Mouse (Mus musculus) embryonic facial prominence, embryonic 13.5 days (tissue): ENCODE results near the gene Bcas3. TPM values are rescaled to one million over a fixed set of nuclear protein-coding genes. Genes with fewer than 3 reads are reported as not detected.
A peak's percentile ranks its signal among the peaks of the same experiment; 100 is the strongest.

Source experiments
- ATAC-seq: fragments of 200-750 bp; cut with Nextera tagmentation; 2 replicates; pipeline ENCODE4 v1.8.0; 2017; ENCODE audit warnings: low read depth; ENCODE audit not compliant: insufficient number of reproducible peaks, insufficient read depth, low FRiP score, low TSS enrichment
- H3K27ac ChIP-seq: fragments of 300-500 bp; sonication (generic); 2 replicates; pipeline ENCODE4 v1.5.1; 2015; ENCODE audit warnings: moderate library complexity, mild to moderate bottlenecking, inconsistent platforms
- H3K27me3 ChIP-seq: fragments of 300-500 bp; sonication (generic); 2 replicates; pipeline ENCODE4 v1.6.1; 2015; ENCODE audit warnings: mild to moderate bottlenecking, inconsistent platforms
- H3K36me3 ChIP-seq: fragments of 300-500 bp; sonication (generic); 2 replicates; pipeline ENCODE4 v1.6.1; 2015; ENCODE audit warnings: mild to moderate bottlenecking, inconsistent platforms
- H3K4me1 ChIP-seq: fragments of 300-500 bp; sonication (generic); 2 replicates; pipeline ENCODE4 v1.6.1; 2015; ENCODE audit warnings: inconsistent platforms
- H3K4me2 ChIP-seq: fragments of 300-500 bp; sonication (generic); 2 replicates; pipeline ENCODE4 v1.6.1; 2015; ENCODE audit warnings: moderate library complexity, mild to moderate bottlenecking, inconsistent platforms
- H3K4me3 ChIP-seq: fragments of 300-500 bp; sonication (generic); 2 replicates; pipeline ENCODE4 v1.5.1; 2015; ENCODE audit warnings: mild to moderate bottlenecking, inconsistent platforms
- H3K9ac ChIP-seq: fragments of 300-500 bp; sonication (generic); 2 replicates; pipeline ENCODE4 v1.6.1; 2015; ENCODE audit warnings: mild to moderate bottlenecking, inconsistent platforms
- H3K9me3 ChIP-seq: fragments of 300-500 bp; sonication (generic); 2 replicates; pipeline ENCODE4 v1.6.1; 2016; ENCODE audit warnings: inconsistent platforms
- WGBS: fragments of 180-500 bp; shearing (Covaris S2); methylation state at CpG from one replicate; pipeline ENCODE4 v1.1.7; 2015; ENCODE audit warnings: mixed read lengths; 5-methylcytosine and 5-hydroxymethylcytosine counted together
- polyA plus RNA-seq: library from polyadenylated mRNA; unstranded; fragments of >200 nt; fragmentation: Nextera tagmentation; extraction: Ambion mirVana; gene quantifications from 2 replicates; pipeline ENCODE4 v1.2.1, GENCODE M21; 2015

Bcas3 gene
- polyA plus RNA-seq, 1 experiment from 2014 or later = 33.1 TPM

GRCm38 (mm10) chr11:85383975-85384821 lies 31.2 kb downstream of the Bcas3 start:
- H3K27ac ChIP-seq = no peak overlapping the region
- H3K4me1 ChIP-seq = peaks cover 13% of the 10 kb centered on the region; the same call in 1 of the 2 replicates
- no peak overlapping the region for H3K9ac ChIP-seq
- H3K9me3 ChIP-seq = no peaks in the 10 kb centered on the region
- no peaks in the 10 kb centered on the region for H3K36me3 ChIP-seq
- 76% methylated on average over 7 of the region's 7 CpGs for WGBS
- no peaks in the 10 kb centered on the region for H3K27me3 ChIP-seq
- no peak for ATAC-seq
- no peak overlapping the region for H3K4me3 ChIP-seq
- no peak overlapping the region for H3K4me2 ChIP-seq

GRCm38 (mm10) chr11:85392179-85392863 lies 39.4 kb downstream of the Bcas3 start:
- H3K36me3 ChIP-seq = no peaks in the 10 kb centered on the region
- 16% methylated on average over 12 of the region's 12 CpGs for WGBS
- 0 out of 2 replicates have a peak overlapping the region, but pooled peaks have one; percentile 13 for H3K4me3 ChIP-seq
- H3K27ac ChIP-seq = peak overlapping the region; percentile 96
- no peaks in the 10 kb centered on the region for H3K27me3 ChIP-seq
- H3K9me3 ChIP-seq = no peaks in the 10 kb centered on the region
- H3K4me2 ChIP-seq = peak overlapping the region; percentile 41
- H3K9ac ChIP-seq = peak overlapping the region; percentile 62
- ATAC-seq = peak; percentile 67; the same call in 1 of the 2 replicates
- peaks cover 39% of the 10 kb centered on the region for H3K4me1 ChIP-seq

DNA sequence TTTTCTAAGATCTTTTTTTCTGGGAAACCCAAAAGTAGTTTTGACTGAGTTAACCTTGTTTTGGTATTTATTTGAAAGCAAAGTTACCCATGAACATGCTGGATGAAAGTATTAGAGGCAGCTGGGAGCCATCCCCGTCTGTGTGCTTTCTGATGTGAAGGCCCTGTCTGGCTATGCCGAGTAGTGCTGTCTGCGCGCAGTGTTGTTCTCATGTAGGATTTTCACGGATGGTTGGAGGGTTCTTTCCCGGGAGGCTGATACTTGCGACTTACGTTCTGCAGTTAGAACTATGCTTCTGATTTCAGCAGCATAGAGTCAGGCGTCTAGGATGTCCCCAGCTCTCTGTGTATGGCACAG lies 39.9 kb downstream of the Bcas3 start:
- Histone ChIP-seq H3K4me2 (peak overlapping the region; percentile 41), H3K4me3 (0 out of 2 replicates have a peak overlapping the region, but pooled peaks have one; percentile 13)

DNA sequence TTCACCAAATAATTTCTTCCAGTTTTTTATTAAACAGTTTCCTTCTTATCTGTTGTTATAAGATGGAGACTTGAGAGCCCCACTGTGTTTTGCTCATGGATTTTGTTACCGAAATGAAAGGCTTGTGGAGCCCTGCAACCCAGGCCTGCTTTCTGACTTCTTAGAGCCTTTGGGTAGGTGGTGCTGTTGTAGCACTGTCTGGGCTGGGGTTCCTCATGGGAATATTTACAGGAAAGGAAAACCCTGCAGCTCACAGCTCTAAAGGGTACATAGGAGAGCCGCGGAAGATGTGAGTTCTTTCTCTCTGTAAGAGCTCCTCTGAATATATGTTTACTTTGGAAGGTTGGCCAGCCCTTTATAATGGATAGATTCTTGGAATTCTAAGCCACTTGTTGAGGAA lies 41.0 kb downstream of the Bcas3 start:
- no peak overlapping the region for H3K4me3 ChIP-seq
- H3K27ac ChIP-seq = peak overlapping the region; percentile 73
- H3K9ac ChIP-seq = no peak overlapping the region
- peaks cover 39% of the 10 kb centered on the region for H3K4me1 ChIP-seq
- H3K36me3 ChIP-seq = no peaks in the 10 kb centered on the region
- H3K4me2 ChIP-seq = 0 out of 2 replicates have a peak overlapping the region, but pooled peaks have one; percentile 1
- no peaks in the 10 kb centered on the region for H3K27me3 ChIP-seq
- WGBS = 24% methylated on average over 3 of the region's 3 CpGs
- ATAC-seq = no peak
- no peaks in the 10 kb centered on the region for H3K9me3 ChIP-seq

More for the DNA sequence above, 39.9 kb downstream of the Bcas3 start:
- no peak for ATAC-seq
- peak overlapping the region; percentile 62 for H3K9ac ChIP-seq
- no peaks in the 10 kb centered on the region for H3K27me3 ChIP-seq
- H3K27ac ChIP-seq = peak overlapping the region; percentile 96
- H3K9me3 ChIP-seq = no peaks in the 10 kb centered on the region
- peaks cover 39% of the 10 kb centered on the region for H3K4me1 ChIP-seq
- WGBS = 19% methylated on average over 9 of the region's 9 CpGs
- H3K36me3 ChIP-seq = no peaks in the 10 kb centered on the region

DNA sequence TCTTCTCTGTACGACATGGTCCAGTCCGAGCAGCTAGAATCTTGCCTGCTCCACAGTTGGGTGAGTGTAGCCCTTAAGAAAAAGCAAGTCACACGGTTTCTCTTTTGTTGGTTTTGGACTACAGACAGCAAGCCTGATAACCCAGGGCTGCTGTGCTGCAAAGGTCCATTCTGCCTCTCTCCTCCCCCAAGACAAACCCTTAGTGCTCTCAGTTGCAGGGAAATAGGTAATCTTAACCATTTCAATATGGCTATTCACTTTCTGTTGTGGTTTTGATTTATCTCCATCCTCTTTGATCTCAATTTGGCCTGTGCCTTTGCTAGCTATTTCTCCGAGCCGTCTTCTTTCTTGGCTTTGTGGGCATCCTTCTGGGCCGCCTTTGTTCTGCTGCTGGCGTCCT lies 42.4 kb downstream of the Bcas3 start:
- peak overlapping the region; percentile 5; the same call in 1 of the 2 replicates for H3K4me2 ChIP-seq
- 27% methylated on average over 7 of the region's 7 CpGs for WGBS
- no peak for ATAC-seq

GRCm38 (mm10) chr11:85406531-85406930 lies 53.6 kb downstream of the Bcas3 start:
- H3K9ac ChIP-seq = no peak overlapping the region
- H3K9me3 ChIP-seq = no peaks in the 10 kb centered on the region
- H3K4me1 ChIP-seq = peaks cover 7% of the 10 kb centered on the region
- 72% methylated on average over 3 of the region's 3 CpGs for WGBS
- no peak overlapping the region for H3K4me3 ChIP-seq
- H3K27ac ChIP-seq = no peak overlapping the region
- no peaks in the 10 kb centered on the region for H3K27me3 ChIP-seq
- H3K36me3 ChIP-seq = no peaks in the 10 kb centered on the region
- ATAC-seq = no peak
- H3K4me2 ChIP-seq = no peak overlapping the region

More for the DNA sequence above, 42.4 kb downstream of the Bcas3 start:
- H3K9ac ChIP-seq = 0 out of 2 replicates have a peak overlapping the region, but pooled peaks have one; percentile 38
- no peak overlapping the region for H3K4me3 ChIP-seq
- H3K27ac ChIP-seq = peak overlapping the region; percentile 48; the same call in 1 of the 2 replicates
- H3K27me3 ChIP-seq = no peaks in the 10 kb centered on the region
- peaks cover 33% of the 10 kb centered on the region for H3K4me1 ChIP-seq
- H3K9me3 ChIP-seq = no peaks in the 10 kb centered on the region
- H3K36me3 ChIP-seq = no peaks in the 10 kb centered on the region

DNA sequence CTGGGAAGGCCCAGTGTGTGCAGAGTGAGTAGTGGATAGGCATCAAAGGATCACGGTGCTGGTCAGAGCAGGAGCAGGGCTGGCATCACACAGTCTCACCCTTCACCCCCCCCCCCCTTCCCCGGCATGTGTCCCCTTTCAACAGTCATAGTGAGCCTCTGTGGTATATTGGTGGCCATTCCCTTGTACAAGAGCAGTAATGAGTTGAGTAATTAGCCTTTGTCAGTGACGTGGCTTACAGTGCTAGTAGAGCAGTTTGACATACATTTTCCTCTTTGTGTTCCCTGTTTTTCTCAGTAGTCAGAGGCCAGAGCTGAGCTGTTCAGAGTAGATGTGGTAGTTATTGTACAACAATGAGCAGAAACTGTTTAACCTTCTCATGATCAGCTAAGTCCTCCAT lies 54.7 kb downstream of the Bcas3 start:
- 75% methylated on average over 3 of the region's 3 CpGs for WGBS

GRCm38 (mm10) chr11:85412319-85412718 lies 59.4 kb downstream of the Bcas3 start:
- Histone ChIP-seq H3K4me2 (peak overlapping the region; percentile 30), H3K9me3 (no peaks in the 10 kb centered on the region), H3K4me1 (peaks cover 3% of the 10 kb centered on the region; the same call in 1 of the 2 replicates), H3K4me3 (no peak overlapping the region), H3K36me3 (no peaks in the 10 kb centered on the region), H3K27me3 (no peaks in the 10 kb centered on the region), H3K9ac (0 out of 2 replicates have a peak overlapping the region, but pooled peaks have one; percentile 27), H3K27ac (no peak overlapping the region)
- no peak for ATAC-seq
- 38% methylated on average over 7 of the region's 7 CpGs for WGBS

More for the DNA sequence above, 54.7 kb downstream of the Bcas3 start:
- H3K4me1 ChIP-seq = peaks cover 6% of the 10 kb centered on the region
- H3K9me3 ChIP-seq = no peaks in the 10 kb centered on the region
- no peak overlapping the region for H3K4me2 ChIP-seq
- no peaks in the 10 kb centered on the region for H3K27me3 ChIP-seq
- no peak overlapping the region for H3K27ac ChIP-seq
- H3K4me3 ChIP-seq = no peak overlapping the region
- no peak overlapping the region for H3K9ac ChIP-seq
- no peaks in the 10 kb centered on the region for H3K36me3 ChIP-seq
- ATAC-seq = no peak

GRCm38 (mm10) chr11:85414476-85414875 lies 61.5 kb downstream of the Bcas3 start:
- no peak for ATAC-seq
- 94% methylated on average over 1 of the region's 1 CpGs for WGBS
- H3K36me3 ChIP-seq = no peaks in the 10 kb centered on the region
- H3K4me3 ChIP-seq = no peak overlapping the region
- no peaks in the 10 kb centered on the region for H3K27me3 ChIP-seq
- H3K27ac ChIP-seq = no peak overlapping the region
- H3K4me1 ChIP-seq = peaks cover 3% of the 10 kb centered on the region; the same call in 1 of the 2 replicates
- no peak overlapping the region for H3K4me2 ChIP-seq
- H3K9me3 ChIP-seq = no peaks in the 10 kb centered on the region
- no peak overlapping the region for H3K9ac ChIP-seq

DNA sequence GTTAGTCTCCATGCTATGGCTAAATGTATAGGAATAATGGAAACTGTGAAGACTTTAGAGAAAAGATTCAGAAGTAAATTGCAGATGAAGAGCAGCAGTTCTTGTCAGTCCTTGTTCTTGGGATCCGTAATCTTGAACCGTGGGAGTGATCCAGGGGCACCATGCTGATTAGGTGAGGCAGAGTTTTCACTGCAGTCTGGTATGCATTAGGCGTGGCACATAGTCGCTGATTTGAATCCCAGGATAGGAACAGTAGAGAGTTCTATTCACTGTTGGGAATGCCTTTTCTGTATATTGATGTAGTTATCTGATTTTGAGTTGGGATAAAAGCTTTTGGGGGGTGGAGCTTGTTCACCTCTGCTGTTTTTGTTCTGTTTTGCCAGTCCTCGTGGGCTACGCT lies 74.4 kb downstream of the Bcas3 start:
- H3K4me3 ChIP-seq = no peak overlapping the region
- H3K36me3 ChIP-seq = no peaks in the 10 kb centered on the region
- WGBS = 22% methylated on average over 6 of the region's 6 CpGs
- peaks cover 43% of the 10 kb centered on the region for H3K4me1 ChIP-seq
- H3K27me3 ChIP-seq = no peaks in the 10 kb centered on the region
- no peaks in the 10 kb centered on the region for H3K9me3 ChIP-seq
- no peak for ATAC-seq
- peak overlapping the region; percentile 86 for H3K27ac ChIP-seq
- no peak overlapping the region for H3K9ac ChIP-seq
- H3K4me2 ChIP-seq = peak overlapping the region; percentile 45

- Histone ChIP-seq H3K36me3 (no peaks in the 10 kb centered on the region), H3K27ac (peak overlapping the region; percentile 86), H3K4me1 (peaks cover 50% of the 10 kb centered on the region), H3K27me3 (no peaks in the 10 kb centered on the region), H3K9ac (no peak overlapping the region), H3K4me3 (no peak overlapping the region), H3K9me3 (no peaks in the 10 kb centered on the region), H3K4me2 (peak overlapping the region; percentile 45)
- 14% methylated on average over 3 of the region's 3 CpGs for WGBS
- peak; percentile 71 for ATAC-seq
These were observed 75.3 kb downstream of the Bcas3 start for GRCm38 (mm10) chr11:85428227-85428626.
